Mouse (Mus musculus): ENCODE measurements around the gene Acnat1.
"Not testable (repeated sequence)": the region's sequence is repeated elsewhere in the genome, so short reads cannot be mapped to it uniquely, and the experiment has no call there.

Gene Acnat1

DNA sequence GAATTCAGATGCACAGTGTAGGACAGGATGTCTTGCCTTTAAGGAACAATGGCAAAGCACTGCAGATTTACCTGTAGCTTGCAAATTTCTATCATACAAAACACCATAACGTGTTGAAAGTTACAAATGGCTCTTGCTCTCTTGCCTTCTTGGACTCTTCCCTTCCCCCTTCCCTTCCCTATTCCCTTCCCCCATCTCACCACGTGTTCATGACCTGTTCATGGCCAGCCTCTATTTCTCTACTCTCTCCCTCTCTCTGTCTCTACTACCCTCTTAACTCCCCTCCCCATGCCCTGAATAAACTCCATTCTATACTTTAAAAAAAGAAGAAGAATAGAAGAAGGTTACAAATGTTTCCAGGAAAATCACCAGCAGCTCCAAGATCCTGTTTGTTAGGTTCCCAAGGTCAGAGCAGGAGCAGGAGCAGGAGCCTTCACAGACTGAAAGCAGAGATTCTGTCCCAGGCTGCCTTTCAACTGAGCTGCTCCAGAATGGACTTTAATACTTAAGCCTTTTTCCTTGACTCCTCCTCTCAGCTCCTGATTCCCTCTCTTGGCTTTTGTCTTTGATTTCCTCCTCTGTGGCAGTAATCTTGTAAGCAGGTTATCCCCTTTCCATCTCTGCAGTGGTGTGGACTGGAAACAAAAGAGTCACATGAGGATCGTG is at the start of gene Acnat1:
Gene Acnat1 (minus strand): TSS at position 478 of the 666 bp plus-strand sequence.
- Histone ChIP-seq H3K9me3 (ENCODE audit: low read length) (peaks cover 18% of the 10 kb centered on the region), H3K4me1 (replicated peaks; ENCODE audit: low read depth, low read length) (peaks cover 16% of the 10 kb centered on the region), H3K36me3 (ENCODE audit: insufficient read depth, low read length) (no peaks in the 10 kb centered on the region), H3K27me3 (ENCODE audit: insufficient read depth, low read length) (no peaks in the 10 kb centered on the region), H3K4me3 (replicated peaks; ENCODE audit: low read length) (no peak within 1 kb of the TSS)
- no peak for TF ChIP-seq CTCF (conservative IDR thresholded peaks at IDR 0.05; ENCODE audit: low read length)
- TF ChIP-seq NANOG (IDR thresholded peaks at IDR 0.05; ENCODE audit: borderline replicate concordance, low read length) = no peak
- no peak for TF ChIP-seq POU5F1 (IDR thresholded peaks at IDR 0.05; ENCODE audit: borderline replicate concordance, low read length)

GRCm38 (mm10) chr4:49522576-49522975 is 48.9 kb upstream of the Acnat1 start:
- no peaks in the 10 kb centered on the region for H3K9me3 ChIP-seq (ENCODE audit: low read length)
- H3K4me1 ChIP-seq (replicated peaks; ENCODE audit: low read depth, low read length) = peaks cover 28% of the 10 kb centered on the region
- TF ChIP-seq POU5F1 (IDR thresholded peaks at IDR 0.05; ENCODE audit: borderline replicate concordance, low read length) (no peak), NANOG (IDR thresholded peaks at IDR 0.05; ENCODE audit: borderline replicate concordance, low read length) (no peak), CTCF (conservative IDR thresholded peaks at IDR 0.05; ENCODE audit: low read length) (no peak)
- no peak overlapping the region for H3K4me3 ChIP-seq (replicated peaks; ENCODE audit: low read length)
- H3K27me3 ChIP-seq (ENCODE audit: insufficient read depth, low read length) = no peaks in the 10 kb centered on the region
- H3K36me3 ChIP-seq (ENCODE audit: insufficient read depth, low read length) = peaks cover 11% of the 10 kb centered on the region

DNA sequence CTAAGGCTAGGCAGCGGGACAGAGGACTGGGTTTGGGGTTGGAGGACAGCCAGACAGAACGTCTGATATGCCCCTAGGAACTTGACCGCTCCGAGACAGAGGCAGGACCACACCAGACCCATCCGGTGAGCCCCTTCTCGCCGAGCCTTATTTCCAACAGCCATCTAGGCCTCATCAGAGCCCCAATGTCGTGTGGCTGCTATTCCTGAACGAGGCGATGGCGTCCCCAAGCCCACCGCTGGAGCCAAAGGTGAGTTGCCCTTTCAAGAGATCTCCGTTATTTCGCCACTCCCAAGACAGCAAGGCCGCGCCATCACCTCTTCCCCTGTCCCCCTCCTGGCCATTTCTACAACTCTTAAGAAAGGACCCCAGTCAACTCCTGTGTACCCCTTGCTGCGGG is 47.6 kb upstream of the Acnat1 start:
- H3K4me1 ChIP-seq (replicated peaks; ENCODE audit: low read depth, low read length) = peaks cover 37% of the 10 kb centered on the region
- peak overlapping the region; percentile 89 for H3K4me3 ChIP-seq (replicated peaks; ENCODE audit: low read length)
- TF ChIP-seq NANOG (IDR thresholded peaks at IDR 0.05; ENCODE audit: borderline replicate concordance, low read length) (no peak), POU5F1 (IDR thresholded peaks at IDR 0.05; ENCODE audit: borderline replicate concordance, low read length) (no peak), CTCF (conservative IDR thresholded peaks at IDR 0.05; ENCODE audit: low read length) (no peak)
- H3K27me3 ChIP-seq (ENCODE audit: insufficient read depth, low read length) = no peaks in the 10 kb centered on the region
- no peaks in the 10 kb centered on the region for H3K9me3 ChIP-seq (ENCODE audit: low read length)
- H3K36me3 ChIP-seq (ENCODE audit: insufficient read depth, low read length) = peaks cover 19% of the 10 kb centered on the region

GRCm38 (mm10) chr4:49520572-49521340 is 47.0 kb upstream of the Acnat1 start, which contains the start of the genes Mrpl50 and Zfp189:
Gene Mrpl50, minus strand, starts transcription at chr4:49521093.
Gene Zfp189, plus strand, starts transcription at chr4:49521176.
- TF ChIP-seq CTCF (conservative IDR thresholded peaks at IDR 0.05; ENCODE audit: low read length) (no peak), NANOG (IDR thresholded peaks at IDR 0.05; ENCODE audit: borderline replicate concordance, low read length) (no peak), POU5F1 (IDR thresholded peaks at IDR 0.05; ENCODE audit: borderline replicate concordance, low read length) (no peak)
- peaks cover 19% of the 10 kb centered on the region for H3K36me3 ChIP-seq (ENCODE audit: insufficient read depth, low read length)
- no peaks in the 10 kb centered on the region for H3K9me3 ChIP-seq (ENCODE audit: low read length)
- peaks cover 38% of the 10 kb centered on the region for H3K4me1 ChIP-seq (replicated peaks; ENCODE audit: low read depth, low read length)
- peak within 1 kb of the TSS; percentile 89 for H3K4me3 ChIP-seq (replicated peaks; ENCODE audit: low read length)
- H3K27me3 ChIP-seq (ENCODE audit: insufficient read depth, low read length) = no peaks in the 10 kb centered on the region

DNA sequence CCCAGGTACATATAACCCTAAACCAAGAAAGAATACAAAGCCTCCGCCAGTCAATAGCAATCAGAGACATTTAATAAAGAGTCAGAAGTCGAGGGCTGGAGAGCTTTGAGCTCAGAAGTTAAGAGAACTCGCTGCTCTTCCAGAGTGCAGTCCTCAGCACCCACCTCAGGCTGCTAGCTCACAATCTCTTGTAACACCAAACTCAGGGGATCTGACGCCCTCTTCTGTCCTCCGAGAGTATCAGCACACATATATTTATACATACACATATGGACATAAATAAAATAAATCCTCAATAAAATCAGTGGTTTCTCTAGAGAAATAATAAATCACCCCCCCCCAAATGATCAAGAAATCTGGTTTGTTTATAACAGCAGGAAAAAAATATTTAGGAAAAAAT is 45.8 kb upstream of the Acnat1 start:
- Histone ChIP-seq H3K27me3 (ENCODE audit: insufficient read depth, low read length) (no peaks in the 10 kb centered on the region), H3K4me1 (replicated peaks; ENCODE audit: low read depth, low read length) (peaks cover 47% of the 10 kb centered on the region), H3K4me3 (replicated peaks; ENCODE audit: low read length) (peak overlapping the region; percentile 89), H3K36me3 (ENCODE audit: insufficient read depth, low read length) (peaks cover 26% of the 10 kb centered on the region), H3K9me3 (ENCODE audit: low read length) (no peaks in the 10 kb centered on the region)
- TF ChIP-seq NANOG (IDR thresholded peaks at IDR 0.05; ENCODE audit: borderline replicate concordance, low read length) (no peak), POU5F1 (IDR thresholded peaks at IDR 0.05; ENCODE audit: borderline replicate concordance, low read length) (no peak), CTCF (conservative IDR thresholded peaks at IDR 0.05; ENCODE audit: low read length) (no peak; the same call in none of the 2 replicates)

DNA sequence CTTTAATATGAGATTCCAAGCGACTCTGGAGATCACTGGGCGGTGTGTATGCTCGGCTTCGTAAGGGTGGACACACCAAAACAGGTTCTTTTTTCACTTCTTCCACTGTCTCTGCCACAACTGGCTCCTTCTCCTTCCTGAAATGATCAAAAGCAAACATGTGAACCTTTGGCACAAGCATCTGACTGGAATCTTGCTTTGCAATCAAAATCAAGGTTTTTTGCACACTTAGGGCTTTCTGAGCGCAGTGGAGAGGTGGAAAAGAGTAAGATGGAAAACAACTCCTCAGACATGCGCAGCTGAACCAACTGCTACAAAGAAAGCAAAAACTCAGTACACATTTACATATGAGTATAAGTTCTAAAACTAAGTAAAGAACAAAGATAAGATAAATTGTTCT is 40.7 kb upstream of the Acnat1 start:
- Histone ChIP-seq H3K36me3 (ENCODE audit: insufficient read depth, low read length) (peaks cover 55% of the 10 kb centered on the region), H3K9me3 (ENCODE audit: low read length) (no peaks in the 10 kb centered on the region), H3K4me3 (replicated peaks; ENCODE audit: low read length) (no peak overlapping the region)

GRCm38 (mm10) chr4:49512636-49513035 is 38.9 kb upstream of the Acnat1 start:
- Histone ChIP-seq H3K4me1 (replicated peaks; ENCODE audit: low read depth, low read length) (peaks cover 20% of the 10 kb centered on the region), H3K27me3 (ENCODE audit: insufficient read depth, low read length) (no peaks in the 10 kb centered on the region), H3K4me3 (replicated peaks; ENCODE audit: low read length) (no peak overlapping the region), H3K36me3 (ENCODE audit: insufficient read depth, low read length) (peaks cover 47% of the 10 kb centered on the region), H3K9me3 (ENCODE audit: low read length) (no peaks in the 10 kb centered on the region)
- no peak for TF ChIP-seq POU5F1 (IDR thresholded peaks at IDR 0.05; ENCODE audit: borderline replicate concordance, low read length)
- TF ChIP-seq CTCF (conservative IDR thresholded peaks at IDR 0.05; ENCODE audit: low read length) = no peak
- TF ChIP-seq NANOG (IDR thresholded peaks at IDR 0.05; ENCODE audit: borderline replicate concordance, low read length) = no peak

More for the DNA sequence above, 40.7 kb upstream of the Acnat1 start:
- Histone ChIP-seq H3K27me3 (ENCODE audit: insufficient read depth, low read length) (no peaks in the 10 kb centered on the region), H3K4me1 (replicated peaks; ENCODE audit: low read depth, low read length) (peaks cover 36% of the 10 kb centered on the region)
- TF ChIP-seq CTCF (conservative IDR thresholded peaks at IDR 0.05; ENCODE audit: low read length) (no peak), POU5F1 (IDR thresholded peaks at IDR 0.05; ENCODE audit: borderline replicate concordance, low read length) (no peak), NANOG (IDR thresholded peaks at IDR 0.05; ENCODE audit: borderline replicate concordance, low read length) (no peak)

- H3K4me3 ChIP-seq (replicated peaks; ENCODE audit: low read length); H3K27me3 ChIP-seq (ENCODE audit: insufficient read depth, low read length); H3K4me1 ChIP-seq (replicated peaks; ENCODE audit: low read depth, low read length); H3K9me3 ChIP-seq (ENCODE audit: low read length): not testable (repeated sequence)
- peaks cover 38% of the 10 kb centered on the region for H3K36me3 ChIP-seq (ENCODE audit: insufficient read depth, low read length)
Observed at GRCm38 (mm10) chr4:49510236-49510835, 36.6 kb upstream of the Acnat1 start.

Data from E14TG2a.4 (cell line).